Mouse (Mus musculus): ENCODE measurements around the gene Zfp715. TPM values are rescaled to one million over a fixed set of nuclear protein-coding genes. Genes with fewer than 3 reads are reported as not detected.

The Zfp715 gene
- 10.6 TPM for polyA plus RNA-seq (2015; fragmentation: Illumina TruSeq; extraction: RNeasy Lipid Tissue Mini Kit (QIAGEN cat#74804); ENCODE audit: insufficient read depth, low read depth, low replicate concordance)

GRCm38 (mm10) chr7:43313013-43313428, at the start of gene Zfp715:
Gene Zfp715, minus strand, starts transcription at chr7:43313294.

GRCm38 (mm10) chr7:43351154-43351553, 38.1 kb upstream of the Zfp715 start, which contains the start of gene Siglecf:
Gene Siglecf, plus strand, starts transcription at chr7:43351341.

Other genes starting within 250 kb of the Zfp715 start
- not detected for gene Zfp936, start 199.1 kb downstream of the Zfp715 start, polyA plus RNA-seq (2015; fragmentation: Illumina TruSeq; extraction: RNeasy Lipid Tissue Mini Kit (QIAGEN cat#74804); ENCODE audit: insufficient read depth, low read depth, low replicate concordance)
- not detected for gene Siglecf, start 38.0 kb upstream of the Zfp715 start, polyA plus RNA-seq (2015; fragmentation: Illumina TruSeq; extraction: RNeasy Lipid Tissue Mini Kit (QIAGEN cat#74804); ENCODE audit: insufficient read depth, low read depth, low replicate concordance)
- 0.42 TPM for gene Siglecg, start 94.9 kb upstream of the Zfp715 start, polyA plus RNA-seq (2015; fragmentation: Illumina TruSeq; extraction: RNeasy Lipid Tissue Mini Kit (QIAGEN cat#74804); ENCODE audit: insufficient read depth, low read depth, low replicate concordance)
- not detected for gene Lim2, start 114.4 kb upstream of the Zfp715 start, polyA plus RNA-seq (2015; fragmentation: Illumina TruSeq; extraction: RNeasy Lipid Tissue Mini Kit (QIAGEN cat#74804); ENCODE audit: insufficient read depth, low read depth, low replicate concordance)
- not detected for gene Nkg7, start 123.8 kb upstream of the Zfp715 start, polyA plus RNA-seq (2015; fragmentation: Illumina TruSeq; extraction: RNeasy Lipid Tissue Mini Kit (QIAGEN cat#74804); ENCODE audit: insufficient read depth, low read depth, low replicate concordance)
- gene Cldnd2, start 127.5 kb upstream of the Zfp715 start, polyA plus RNA-seq (2015; fragmentation: Illumina TruSeq; extraction: RNeasy Lipid Tissue Mini Kit (QIAGEN cat#74804); ENCODE audit: insufficient read depth, low read depth, low replicate concordance), result not detected
- gene Etfb, start 130.8 kb upstream of the Zfp715 start, polyA plus RNA-seq (2015; fragmentation: Illumina TruSeq; extraction: RNeasy Lipid Tissue Mini Kit (QIAGEN cat#74804); ENCODE audit: insufficient read depth, low read depth, low replicate concordance), result 52.6 TPM
- gene Gm45233, start 130.8 kb upstream of the Zfp715 start, polyA plus RNA-seq (2015; fragmentation: Illumina TruSeq; extraction: RNeasy Lipid Tissue Mini Kit (QIAGEN cat#74804); ENCODE audit: insufficient read depth, low read depth, low replicate concordance), result not detected
- 0.41 TPM for gene Vsig10l, start 149.9 kb upstream of the Zfp715 start, polyA plus RNA-seq (2015; fragmentation: Illumina TruSeq; extraction: RNeasy Lipid Tissue Mini Kit (QIAGEN cat#74804); ENCODE audit: insufficient read depth, low read depth, low replicate concordance)
- 0.52 TPM for gene Iglon5, start 176.8 kb upstream of the Zfp715 start, polyA plus RNA-seq (2015; fragmentation: Illumina TruSeq; extraction: RNeasy Lipid Tissue Mini Kit (QIAGEN cat#74804); ENCODE audit: insufficient read depth, low read depth, low replicate concordance)
- gene 4931406B18Rik, start 192.6 kb upstream of the Zfp715 start, polyA plus RNA-seq (2015; fragmentation: Illumina TruSeq; extraction: RNeasy Lipid Tissue Mini Kit (QIAGEN cat#74804); ENCODE audit: insufficient read depth, low read depth, low replicate concordance), result not detected
- 1.2 TPM for gene Cd33, start 231.1 kb upstream of the Zfp715 start, polyA plus RNA-seq (2015; fragmentation: Illumina TruSeq; extraction: RNeasy Lipid Tissue Mini Kit (QIAGEN cat#74804); ENCODE audit: insufficient read depth, low read depth, low replicate concordance)
- 2.8 TPM for gene Zfp658, start 249.0 kb upstream of the Zfp715 start, polyA plus RNA-seq (2015; fragmentation: Illumina TruSeq; extraction: RNeasy Lipid Tissue Mini Kit (QIAGEN cat#74804); ENCODE audit: insufficient read depth, low read depth, low replicate concordance)

Measured in pancreas, adult 10 weeks (tissue).